Mouse (Mus musculus) embryonic stem cell, embryonic (primary cell): Measurements from ENCODE around the gene Plekha7.
"Not testable (repeated sequence)": the region's sequence is repeated elsewhere in the genome, so short reads cannot be mapped to it uniquely, and the experiment has no call there.

Experiments
- CTCF ChIA-PET, 4 experiments: fragments of 300-600 bp in 2 of 4; fragments of 350-600 bp in 2 of 4; sonication (Branson Sonifier 250); formaldehyde crosslinking; loops; one replicate each; lab custom pipeline; 2022; ENCODE audit warnings: inconsistent platforms in 2 of 4; lab: Charles Lee
- POLR2A ChIA-PET, 4 experiments: fragments of 300-600 bp in 2 of 4; fragments of 350-600 bp in 2 of 4; sonication (Branson Sonifier 250); formaldehyde crosslinking; loops; one replicate each; lab custom pipeline; 2022; ENCODE audit warnings: antibody characterized with exemption in 4 of 4, inconsistent platforms in 1 of 4; lab: Charles Lee

The Plekha7 gene

GRCm38 (mm10) chr7:116093466-116093850 is 214.7 kb downstream of the Plekha7 start:
- POLR2A ChIA-PET, result interaction anchor here (0.6 to 4.0 kb wide), 42 partner anchors 9 to 515 kb away, joined by 3 to 27 read pairs (median 4); partner anchors contain the start of genes 1110004F10Rik (in 1 of the 4), Gm4353 (in 1 of the 4), Nucb2 (in 1 of the 4) and Pik3c2a (in 1 of the 4)
- CTCF ChIA-PET, result interaction anchor here (0.5 to 1.8 kb wide), 13 partner anchors 8 to 727 kb away, joined by 3 to 5 read pairs (median 3); partner anchors contain the start of gene 1110004F10Rik (in 1 of the 4)

DNA sequence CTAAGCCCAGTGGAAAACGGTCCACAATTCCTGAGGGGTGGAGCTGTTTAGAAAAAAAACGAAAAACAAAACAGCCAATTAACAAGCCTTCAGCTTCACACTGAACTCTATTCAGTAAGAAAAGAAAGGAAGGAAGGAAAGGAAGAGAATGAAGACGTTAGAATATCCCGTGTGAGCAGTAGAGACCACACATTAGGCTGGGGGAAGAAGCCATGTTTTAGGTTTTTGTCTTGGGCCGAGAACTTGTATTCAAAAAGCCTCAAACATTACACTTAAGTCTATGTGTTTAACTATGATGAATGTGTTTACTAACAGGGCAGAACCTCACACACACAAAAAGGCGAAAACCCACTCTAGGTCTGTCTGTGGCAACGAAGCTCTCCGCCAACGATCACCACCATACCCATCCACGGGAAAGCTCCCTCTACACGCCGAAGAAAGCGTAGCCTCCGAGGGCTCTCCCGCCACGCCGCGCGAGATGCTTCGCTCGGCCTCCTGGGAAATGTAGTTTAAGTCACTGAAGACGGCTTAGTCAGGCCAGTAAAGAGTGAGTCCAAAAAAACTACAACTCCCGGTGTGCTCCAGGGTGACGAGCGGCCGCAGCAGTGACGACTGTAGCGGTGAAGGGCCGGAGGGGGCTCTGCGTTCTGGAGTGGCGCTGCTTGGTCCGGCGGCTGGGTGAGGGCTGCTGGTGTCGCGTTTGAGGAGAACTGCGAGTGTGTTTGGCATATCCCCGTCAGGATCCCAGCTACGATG is 215.3 kb downstream of the Plekha7 start:
- POLR2A ChIA-PET, result interaction anchor here in 3 of 4 experiments (0.5 to 4.0 kb wide), 52 partner anchors 8 to 939 kb away, joined by 3 to 27 read pairs (median 4); partner anchors contain the start of genes 1110004F10Rik (in 1 of the 3), Gm4353 (in 1 of the 3), Nucb2 (in 1 of the 3) and Pik3c2a (in 1 of the 3)
- CTCF ChIA-PET, result interaction anchor here (0.5 to 1.8 kb wide), 13 partner anchors 8 to 726 kb away, joined by 3 to 5 read pairs (median 3); partner anchors contain the start of gene 1110004F10Rik (in 1 of the 4)

GRCm38 (mm10) chr7:116084366-116084765 is 223.8 kb downstream of the Plekha7 start, which contains the start of gene Gm4353:
TSS of gene Gm4353 (minus strand) at chr7:116084635.
- CTCF ChIA-PET, result not testable (repeated sequence)
- POLR2A ChIA-PET, result interaction anchor here in 2 of 4 experiments (0.8 to 1.7 kb wide), 4 partner anchors 9 to 169 kb away, joined by 3 to 5 read pairs (median 3); no protein-coding TSS in a partner anchor
